Mouse (Mus musculus) left cerebral cortex, adult 8-10 months (tissue): ENCODE results near the gene Tmub2. TPM values are rescaled to one million over a fixed set of nuclear protein-coding genes. Genes with fewer than 3 reads are reported as not detected.

Source experiments
- DNase-seq, 2 experiments: peaks; one replicate each; pipeline ENCODE4 v3.0.0; 2022; ENCODE audit warnings: low spot score in 2 of 2
- total RNA-seq, 4 experiments: library from RNA; stranded (reverse); gene quantifications; 2 replicates each; pipeline ENCODE4 v1.2.4; 2022

The Tmub2 gene
- total RNA-seq, 4 experiments from 2014 or later = 62.1 to 70.6 (median 65.6) TPM

DNA sequence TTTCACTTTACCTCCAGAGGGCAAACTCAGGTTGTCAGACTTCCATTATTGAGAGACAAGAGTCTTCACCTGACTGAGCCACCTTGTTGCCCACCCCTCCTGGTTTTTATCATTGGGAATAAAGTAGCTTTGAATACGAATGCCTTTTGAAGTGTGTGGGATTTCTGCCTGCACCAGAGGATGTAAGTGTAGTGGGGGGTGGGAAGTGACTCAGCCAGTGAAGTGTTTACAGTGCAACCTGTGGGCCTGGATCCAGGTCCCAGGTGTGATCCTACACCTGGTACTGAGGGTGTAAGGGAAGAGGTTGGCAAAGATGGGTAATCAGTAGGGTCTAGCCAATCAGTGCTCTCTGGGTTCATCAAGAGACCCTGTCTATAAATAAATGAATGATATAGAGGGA is 38.8 kb downstream of the Tmub2 start:
- DNase-seq = no peak

DNA sequence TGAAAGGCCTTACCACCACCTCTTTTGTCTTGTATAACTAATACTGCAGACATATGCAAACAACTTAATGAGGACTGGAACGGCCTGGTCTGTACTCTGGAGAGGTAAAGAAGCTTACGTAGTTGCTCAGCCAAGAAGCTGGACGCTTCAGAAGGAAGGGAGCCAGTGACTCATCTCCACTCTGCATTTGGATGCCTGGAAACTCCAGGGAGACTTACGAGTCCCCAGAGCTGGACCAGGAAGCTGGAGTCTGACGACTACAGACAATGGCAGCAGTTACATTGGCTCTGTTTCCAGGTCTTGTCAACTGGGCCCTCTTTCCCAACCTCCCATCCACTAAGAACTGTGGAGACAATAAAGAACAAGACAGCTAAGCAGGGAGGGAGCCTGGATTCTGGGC is 42.5 kb downstream of the Tmub2 start:
- no peak for DNase-seq

DNA sequence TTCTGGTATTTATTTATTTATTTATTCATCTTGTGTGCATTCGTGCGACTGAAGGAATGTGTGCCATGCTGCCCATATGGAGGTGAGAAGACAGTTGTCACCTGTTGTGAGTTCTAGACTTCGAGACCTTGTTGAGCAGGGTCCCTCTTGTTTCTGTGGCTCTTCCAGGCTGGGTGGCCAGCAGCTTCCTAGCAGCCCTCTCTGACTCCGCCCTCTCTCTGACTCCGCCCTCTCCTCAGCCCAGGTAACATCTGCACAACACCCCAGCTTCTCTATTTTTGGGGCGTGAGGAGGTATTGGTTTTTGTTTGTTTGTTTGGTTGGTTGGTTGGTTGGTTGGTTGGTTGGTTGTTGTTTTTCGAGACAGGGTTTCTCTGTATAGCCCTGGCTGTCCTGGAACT is 43.1 kb downstream of the Tmub2 start:
- DNase-seq = no peak

DNA sequence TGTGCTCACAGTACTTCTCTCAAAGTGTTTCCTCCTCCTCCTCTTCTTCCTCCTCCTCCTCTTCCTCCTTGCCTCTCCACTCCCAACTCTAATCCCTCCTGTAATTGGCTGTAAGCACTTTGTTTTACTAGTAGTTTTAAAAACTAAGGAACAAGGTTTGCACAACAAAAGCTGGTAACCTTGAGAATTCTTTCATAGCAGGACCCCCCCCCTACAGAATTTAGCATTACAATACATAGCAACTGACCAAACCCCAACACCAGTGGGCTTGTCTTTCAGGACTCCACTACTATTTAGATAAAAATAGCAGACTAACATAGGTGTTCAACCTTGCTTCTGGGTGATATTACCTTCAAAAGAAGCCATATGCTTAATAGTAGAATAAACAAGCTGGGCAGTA is 44.8 kb downstream of the Tmub2 start:
- DNase-seq = no peak

DNA sequence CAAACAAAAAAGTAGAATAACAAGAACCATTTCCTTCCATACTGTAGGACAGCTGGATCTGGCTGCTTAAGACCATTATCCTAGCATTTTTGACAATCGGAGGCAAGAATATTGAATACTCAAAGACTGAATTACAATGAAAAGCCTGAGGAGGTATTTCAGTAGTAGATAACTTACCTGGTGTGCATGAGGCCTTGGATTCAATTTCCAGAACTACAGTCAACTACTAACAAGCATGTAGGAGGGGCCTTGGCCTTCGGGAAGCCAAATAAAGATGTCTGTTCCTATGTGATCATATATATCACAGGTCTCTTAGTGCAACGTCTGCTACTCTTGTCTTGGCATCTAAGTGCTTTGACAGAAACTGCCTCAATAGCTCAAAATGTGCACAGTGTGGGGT is 45.3 kb downstream of the Tmub2 start:
- DNase-seq = no peak

DNA sequence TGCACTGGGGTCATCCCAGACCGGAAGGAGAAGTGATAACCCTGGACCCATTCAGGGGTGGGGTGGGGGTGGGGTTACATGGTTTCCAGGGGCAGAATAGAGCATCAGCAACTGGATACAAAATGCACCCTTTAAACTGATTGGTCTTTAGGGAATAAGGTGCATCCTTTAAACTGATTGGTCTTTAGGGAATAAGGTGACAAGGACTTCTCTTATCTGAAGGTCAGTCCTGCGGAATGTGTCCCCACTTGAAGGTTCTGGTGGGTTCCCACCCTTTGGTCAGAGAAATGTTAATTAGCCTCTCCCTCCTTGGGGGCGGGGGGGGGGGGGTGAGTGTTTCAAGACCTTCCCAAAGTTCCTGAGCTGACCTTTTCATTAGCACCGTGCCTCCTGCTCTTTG is 47.1 kb downstream of the Tmub2 start:
- no peak for DNase-seq

DNA sequence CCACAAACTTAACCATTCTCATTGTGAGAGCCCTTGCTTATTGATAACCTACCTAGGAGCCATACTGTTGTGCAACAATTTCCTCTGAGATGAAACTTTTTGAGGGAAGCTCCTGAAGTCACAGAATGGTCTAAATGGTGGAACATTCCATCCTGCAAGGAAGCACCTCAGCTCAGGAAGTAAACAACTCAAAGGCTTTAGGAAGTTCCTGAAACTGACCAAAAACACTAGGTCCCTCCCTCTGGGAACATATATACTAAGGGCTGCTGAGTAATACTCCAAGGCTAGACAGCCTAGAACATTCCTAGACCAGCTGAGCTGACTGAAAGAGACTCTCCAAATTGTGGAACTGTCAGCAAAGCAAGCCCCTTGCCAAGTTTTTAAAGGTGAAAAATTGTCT is 48.3 kb downstream of the Tmub2 start:
- DNase-seq = no peak

DNA sequence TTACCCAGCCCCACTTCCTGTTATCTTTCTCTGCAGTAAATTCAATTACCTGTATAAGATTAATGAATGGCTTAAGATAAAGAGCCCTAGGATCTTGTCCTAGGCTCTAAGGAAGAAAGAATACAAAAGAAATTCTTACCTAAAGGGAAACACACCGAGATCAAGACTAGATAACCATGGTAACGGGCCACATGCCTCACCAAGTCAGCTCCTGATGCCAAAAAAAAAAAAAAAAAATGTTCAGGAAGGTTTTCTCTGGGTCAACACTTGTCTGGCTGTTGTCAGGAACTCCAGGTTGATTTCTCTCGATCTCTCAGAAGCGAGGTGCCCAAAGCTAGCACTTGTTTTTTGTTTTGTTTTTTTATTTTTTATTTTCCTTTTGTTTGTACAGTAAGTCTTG is 49.3 kb downstream of the Tmub2 start:
- DNase-seq = no peak

DNA sequence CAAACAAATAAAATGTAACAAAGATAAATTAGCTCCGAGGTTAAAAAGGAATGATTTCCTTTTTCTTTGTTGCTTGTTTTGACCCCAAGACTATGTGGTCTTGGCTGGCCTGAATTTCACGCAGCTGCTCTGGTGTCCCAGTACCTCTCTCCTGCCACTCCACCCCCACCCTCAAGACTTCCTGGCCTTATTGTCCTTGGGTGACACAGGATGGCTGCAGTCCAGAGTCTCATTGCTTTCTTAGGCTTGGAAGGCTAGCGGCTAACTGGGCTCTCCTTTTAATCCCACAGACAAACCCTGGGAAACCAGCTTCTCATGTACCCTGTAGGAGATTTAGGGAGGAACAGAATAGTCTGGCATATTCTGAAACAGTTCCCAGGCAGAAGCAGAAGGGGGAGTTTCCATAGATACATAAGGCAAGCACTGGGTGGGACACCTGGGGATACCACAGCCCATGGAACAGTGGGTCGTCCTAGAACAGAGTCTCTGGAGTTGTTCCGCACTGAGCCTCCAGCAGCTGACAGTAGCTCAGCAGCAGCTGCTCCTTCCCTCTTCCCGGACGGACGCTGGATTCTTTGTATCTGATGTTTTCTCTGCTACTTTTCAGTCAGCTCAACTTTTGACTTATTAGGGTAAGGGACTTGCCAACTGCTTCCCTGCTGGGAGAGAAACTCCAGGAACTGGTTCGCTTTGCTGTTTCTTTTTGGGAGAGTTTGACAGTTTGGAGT is 50.4 kb downstream of the Tmub2 start:
- no peak for DNase-seq

DNA sequence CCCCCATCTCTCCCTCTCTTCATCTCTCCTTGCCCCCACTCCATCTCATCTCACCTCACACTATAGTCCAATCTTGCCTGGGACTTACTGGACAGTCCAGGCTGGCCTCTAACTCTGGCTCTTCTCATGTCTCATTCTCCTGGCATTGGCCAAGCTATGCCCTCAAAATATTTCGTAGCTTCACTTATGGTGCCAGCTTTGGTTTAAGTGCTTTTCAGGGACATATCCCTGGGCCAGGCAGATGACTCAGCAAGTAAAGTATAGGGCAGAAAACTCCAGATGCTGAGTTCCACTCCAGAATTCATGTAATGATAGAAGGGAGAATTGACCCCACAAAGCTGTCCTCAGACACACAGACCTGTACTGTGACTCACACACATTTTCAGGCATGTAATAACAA is 51.5 kb downstream of the Tmub2 start:
- DNase-seq = no peak

DNA sequence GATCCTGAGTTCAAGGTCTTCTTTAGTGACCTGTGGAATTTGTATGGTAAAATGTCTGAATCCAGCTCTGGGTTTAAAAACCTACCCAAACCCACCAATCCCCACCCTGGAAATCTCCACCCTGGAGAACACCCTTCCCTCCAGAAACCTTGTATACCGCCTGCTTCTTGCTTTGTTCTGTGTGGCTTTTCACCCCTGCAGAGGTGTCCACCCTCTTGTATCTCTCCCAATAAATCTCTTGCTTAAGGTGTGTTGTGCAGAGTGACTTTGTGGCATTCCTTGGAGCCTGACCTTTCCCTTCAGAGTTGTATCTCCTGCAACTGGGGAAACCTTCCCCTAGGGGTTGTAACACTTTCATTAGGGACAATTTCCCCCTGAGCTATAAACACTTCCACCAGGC is 53.2 kb downstream of the Tmub2 start:
- DNase-seq = no peak

DNA sequence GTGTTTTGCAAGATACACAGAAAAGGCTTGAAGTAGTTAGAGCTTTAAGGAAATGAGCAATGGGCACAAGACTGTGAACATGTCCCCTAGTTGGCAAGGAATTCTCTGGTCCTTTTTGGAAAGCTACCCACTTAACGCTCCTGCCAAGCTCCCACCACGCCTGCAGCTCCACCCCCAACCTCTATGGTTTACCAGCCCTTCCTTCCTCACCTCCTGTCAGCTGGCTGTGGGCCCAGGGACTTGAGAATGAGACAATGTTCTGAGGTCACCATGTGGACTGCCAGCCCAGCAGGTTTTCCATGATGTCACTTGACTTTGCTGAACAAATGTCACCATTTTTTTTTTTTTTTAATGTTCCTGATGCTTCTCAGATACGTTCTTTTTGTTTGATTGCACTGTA is 53.8 kb downstream of the Tmub2 start:
- DNase-seq = peak in 1 of 2 experiments; percentile 64

Other genes with a start within 250 kb of the Tmub2 start
- gene Cd300lg, start 243.4 kb upstream of the Tmub2 start, total RNA-seq = under 1 TPM in 3 of 4 experiments, not detected in 1; 0.15 to 0.18 (median 0.17) TPM
- gene Mpp2, start 196.4 kb upstream of the Tmub2 start, total RNA-seq = 100 to 1,000 TPM; 126 to 142 (median 135) TPM
- gene Ppy, start 183.6 kb upstream of the Tmub2 start, total RNA-seq = not detected
- not detected for gene Pyy, start 177.1 kb upstream of the Tmub2 start, total RNA-seq
- under 1 TPM in 1 of 4 experiments, not detected in 3; 0.18 TPM for gene Nags, start 139.4 kb upstream of the Tmub2 start, total RNA-seq
- gene Tmem101, start 128.5 kb upstream of the Tmub2 start, total RNA-seq = 10 to 100 TPM; 19.4 to 27.6 (median 20.2) TPM
- 10 to 100 TPM; 52.8 to 55.3 (median 53.9) TPM for gene Lsm12, start 99.6 kb upstream of the Tmub2 start, total RNA-seq
- 10 to 100 TPM; 65.4 to 78.4 (median 75.2) TPM for gene G6pc3, start 95.3 kb upstream of the Tmub2 start, total RNA-seq
- 100 to 1,000 TPM; 245 to 275 (median 254) TPM for gene Hdac5, start 54.8 kb upstream of the Tmub2 start, total RNA-seq
- gene BC030867, start 36.0 kb upstream of the Tmub2 start, total RNA-seq = 1 to 10 TPM in 3 of 4 experiments, under 1 TPM in 1; 0.76 to 1.6 (median 1.4) TPM
- 1 to 10 TPM; 2.8 to 3.7 (median 3.3) TPM for gene Asb16, start 16.2 kb upstream of the Tmub2 start, total RNA-seq
- 100 to 1,000 TPM; 202 to 218 (median 208) TPM for gene Atxn7l3, start 11.7 kb downstream of the Tmub2 start, total RNA-seq
- gene Ubtf, start 34.8 kb downstream of the Tmub2 start, total RNA-seq = 100 to 1,000 TPM; 102 to 118 (median 113) TPM
- gene Slc4a1, start 81.3 kb downstream of the Tmub2 start, total RNA-seq = under 1 TPM in 3 of 4 experiments, not detected in 1; 0.08 to 0.41 (median 0.24) TPM
- gene Rundc3a, start 108.5 kb downstream of the Tmub2 start, total RNA-seq = 100 to 1,000 TPM; 433 to 468 (median 439) TPM
- 10 to 100 TPM; 64.1 to 75.4 (median 68.9) TPM for gene Slc25a39, start 123.0 kb downstream of the Tmub2 start, total RNA-seq
- 100 to 1,000 TPM in 2 of 4 experiments, 10 to 100 TPM in 2; 51.6 to 142 (median 80.2) TPM for gene Grn, start 145.4 kb downstream of the Tmub2 start, total RNA-seq
- gene Fam171a2, start 162.8 kb downstream of the Tmub2 start, total RNA-seq = 100 to 1,000 TPM in 2 of 4 experiments, 10 to 100 TPM in 2; 88.3 to 104 (median 96.8) TPM
- 1 to 10 TPM; 2.2 to 7.8 (median 3.2) TPM for gene Itga2b, start 185.2 kb downstream of the Tmub2 start, total RNA-seq